Mouse (Mus musculus) natural killer cell, adult 2 months (primary cell): ENCODE measurements around the gene Susd1.

Experiments
- DNase-seq, 2 experiments: peaks; one replicate each; pipeline ENCODE4 v3.0.0; 2022; ENCODE audit warnings: low spot score in 2 of 2

The Susd1 gene

DNA sequence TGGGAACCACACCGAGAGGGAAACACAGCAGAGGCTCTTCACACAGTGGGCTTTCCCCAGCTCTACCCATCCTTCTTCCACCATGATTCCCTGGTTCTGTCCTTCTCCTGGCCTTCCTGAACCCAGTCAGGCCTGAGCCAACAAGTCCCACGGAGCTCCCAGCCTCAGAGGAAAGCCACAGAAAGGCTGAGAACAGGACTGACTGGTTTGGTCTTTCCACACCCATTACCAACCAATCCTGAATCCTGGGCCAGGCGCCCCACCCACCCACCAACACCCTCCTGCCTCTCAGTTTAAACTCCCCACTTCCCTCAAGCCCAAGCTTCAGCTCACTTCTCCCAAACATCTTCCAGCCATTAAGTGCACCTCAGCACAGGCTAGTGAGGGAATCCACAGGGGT lies 4.4 kb downstream of the Susd1 start:
- DNase-seq: no peak

DNA sequence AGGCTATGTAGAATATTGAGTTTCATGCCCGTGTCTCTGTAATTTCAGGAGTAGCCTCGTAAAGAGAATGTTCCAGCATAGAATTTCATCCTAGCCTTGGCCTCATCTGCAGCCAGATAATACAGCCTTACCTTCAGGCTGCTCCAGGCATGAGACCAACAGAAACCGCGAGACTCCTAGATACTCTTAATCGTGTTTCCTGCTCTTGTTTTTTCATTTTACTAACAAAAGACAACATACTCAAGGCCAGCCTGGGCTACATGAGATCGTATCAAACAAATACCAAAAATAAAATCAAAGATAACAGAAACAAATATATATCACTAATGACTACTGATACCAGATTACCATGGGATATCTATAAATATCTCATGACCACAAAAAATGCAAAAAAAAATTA lies 9.3 kb downstream of the Susd1 start:
- DNase-seq: no peak

DNA sequence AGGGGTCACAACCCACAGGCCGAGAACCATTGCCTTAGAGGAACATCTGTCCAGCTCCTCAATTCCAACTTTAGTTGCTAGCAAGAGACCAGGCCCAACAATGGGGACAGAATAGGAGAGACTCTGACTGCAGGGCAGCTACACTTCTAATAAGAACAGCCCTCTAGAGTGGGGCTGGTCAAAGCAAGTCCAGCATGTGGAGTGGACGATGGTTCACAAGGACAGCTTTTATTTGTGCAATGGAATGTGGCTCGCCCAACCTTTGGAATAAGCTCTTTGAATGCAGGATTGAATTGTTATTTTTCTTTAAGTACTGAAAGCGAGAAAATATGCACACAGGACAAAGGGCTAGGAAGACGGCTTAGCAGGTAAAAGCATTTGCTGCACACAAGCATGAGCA lies 12.0 kb downstream of the Susd1 start:
- DNase-seq: no peak

DNA sequence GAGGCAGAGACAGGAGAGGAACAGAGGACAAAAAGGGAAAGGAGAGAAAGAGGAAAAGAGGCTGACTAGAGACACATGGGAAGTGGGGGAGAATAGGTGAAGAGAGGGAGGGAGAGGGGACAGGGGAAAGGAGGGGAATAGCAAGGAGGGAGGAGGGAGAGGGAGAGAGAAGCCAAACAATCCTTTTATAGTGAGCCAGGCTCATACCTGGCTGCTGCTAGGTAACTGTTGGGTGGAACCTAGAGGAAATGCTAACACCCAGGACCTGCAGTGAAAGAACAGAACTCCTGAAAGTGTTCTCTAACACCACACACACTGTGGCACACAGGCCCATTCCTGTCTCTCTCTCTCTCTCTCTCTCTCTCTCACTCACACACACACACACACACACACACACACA lies 15.6 kb downstream of the Susd1 start:
- DNase-seq: no peak

DNA sequence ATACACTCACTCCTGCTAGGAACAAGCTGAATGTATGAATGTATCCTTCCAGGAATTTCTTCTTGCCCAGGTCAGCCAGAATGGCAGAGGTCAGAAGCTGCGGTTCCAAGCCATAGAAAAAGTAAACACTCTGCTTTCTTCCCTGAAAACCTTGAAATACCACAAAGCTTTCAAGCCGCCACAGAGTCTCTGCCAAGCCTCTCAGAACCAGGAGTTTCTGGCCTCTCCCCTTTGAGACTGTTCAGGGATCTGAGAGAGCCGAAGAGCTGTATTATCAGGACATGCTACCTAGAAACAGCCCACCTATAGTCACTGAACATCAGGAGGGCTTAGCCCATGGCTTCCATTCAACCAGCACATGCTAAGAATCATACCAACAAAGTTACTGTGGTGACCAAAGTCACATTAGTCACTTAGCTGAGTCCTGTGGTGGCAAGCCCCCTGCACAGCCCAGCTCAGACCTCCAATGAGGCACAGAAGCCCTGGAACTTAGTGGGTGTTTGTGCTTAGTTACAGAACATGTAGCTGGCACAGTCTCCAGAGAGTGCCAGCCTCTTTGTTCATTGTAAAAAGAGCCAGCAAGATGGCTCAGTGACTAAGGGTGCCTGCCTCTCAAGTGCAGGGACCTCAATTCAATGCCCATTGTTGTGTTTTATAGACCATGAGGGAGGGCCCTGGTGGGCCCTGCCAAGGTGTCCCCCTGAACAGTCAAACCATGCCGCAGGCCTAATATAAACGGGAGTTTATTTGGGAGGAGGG lies 16.2 kb downstream of the Susd1 start:
- DNase-seq: no peak

GRCm38 (mm10) chr4:59421369-59421746 lies 17.1 kb downstream of the Susd1 start:
- DNase-seq: no peak

GRCm38 (mm10) chr4:59420695-59421368 lies 17.6 kb downstream of the Susd1 start:
- no peak for DNase-seq

DNA sequence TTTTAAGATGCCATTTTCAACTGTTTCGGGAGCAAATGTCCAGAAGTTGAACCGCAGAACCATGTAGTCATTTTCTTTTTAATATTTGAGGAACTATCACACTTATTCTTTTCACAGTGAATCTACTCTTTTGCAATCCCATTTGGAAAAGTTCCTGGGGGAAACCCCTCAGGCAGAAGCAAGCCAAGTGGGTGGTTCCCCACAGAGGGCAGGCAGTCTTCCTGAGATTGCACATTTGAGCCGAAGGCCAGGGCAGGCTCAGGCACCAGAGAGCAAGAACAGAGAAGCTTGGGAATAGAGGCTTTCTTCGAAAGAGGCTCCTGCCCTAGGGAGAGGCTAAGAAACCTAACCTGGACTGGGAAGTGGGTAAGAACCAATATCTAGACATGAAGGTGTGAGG lies 19.2 kb downstream of the Susd1 start:
- DNase-seq: no peak

GRCm38 (mm10) chr4:59413428-59413827 lies 25.0 kb downstream of the Susd1 start:
- no peak for DNase-seq

- no peak for DNase-seq
These were observed 27.3 kb downstream of the Susd1 start for GRCm38 (mm10) chr4:59411153-59411552.

GRCm38 (mm10) chr4:59407766-59408165 lies 30.7 kb downstream of the Susd1 start:
- no peak for DNase-seq

DNA sequence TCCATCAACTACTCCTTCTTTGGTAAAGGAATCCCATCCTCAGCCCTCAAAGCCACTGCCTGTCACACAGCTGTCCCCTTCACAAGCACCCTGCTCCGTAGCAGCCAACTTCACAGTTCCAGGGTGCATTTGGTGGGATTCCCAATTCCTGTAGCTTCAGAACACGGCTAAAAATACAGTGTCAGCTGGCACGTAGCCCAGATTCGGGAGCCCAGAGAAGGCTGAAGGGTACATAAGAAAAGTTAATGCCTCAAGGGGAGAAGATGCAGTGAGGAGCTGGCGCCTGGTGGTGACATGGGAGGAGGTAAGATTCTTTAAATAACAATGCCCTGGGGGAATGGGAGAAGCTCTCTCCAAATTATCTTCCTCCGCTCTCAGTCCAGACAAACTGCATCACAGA lies 34.1 kb downstream of the Susd1 start:
- DNase-seq: no peak

GRCm38 (mm10) chr4:59400931-59401330 lies 37.5 kb downstream of the Susd1 start:
- DNase-seq: no peak

DNA sequence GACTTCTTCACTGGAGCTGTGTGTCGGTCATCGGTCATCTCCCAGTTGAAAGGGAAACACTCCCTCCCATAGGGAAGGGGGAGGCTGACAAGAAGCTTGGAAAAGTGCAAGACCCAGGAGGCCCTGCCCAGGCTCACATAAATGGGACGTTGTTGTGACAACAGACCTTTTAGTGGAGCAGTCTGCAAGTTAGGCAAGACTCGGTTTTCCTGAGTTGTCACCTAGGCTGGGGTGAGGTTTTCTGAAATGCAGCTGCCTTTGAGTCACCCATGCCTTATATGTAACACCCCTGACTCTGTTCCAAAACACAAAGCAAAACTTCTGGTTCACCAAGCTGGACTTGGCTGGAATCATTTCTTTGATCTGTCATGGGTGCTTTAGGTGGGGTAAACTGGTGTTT lies 39.1 kb downstream of the Susd1 start:
- DNase-seq: no peak

DNA sequence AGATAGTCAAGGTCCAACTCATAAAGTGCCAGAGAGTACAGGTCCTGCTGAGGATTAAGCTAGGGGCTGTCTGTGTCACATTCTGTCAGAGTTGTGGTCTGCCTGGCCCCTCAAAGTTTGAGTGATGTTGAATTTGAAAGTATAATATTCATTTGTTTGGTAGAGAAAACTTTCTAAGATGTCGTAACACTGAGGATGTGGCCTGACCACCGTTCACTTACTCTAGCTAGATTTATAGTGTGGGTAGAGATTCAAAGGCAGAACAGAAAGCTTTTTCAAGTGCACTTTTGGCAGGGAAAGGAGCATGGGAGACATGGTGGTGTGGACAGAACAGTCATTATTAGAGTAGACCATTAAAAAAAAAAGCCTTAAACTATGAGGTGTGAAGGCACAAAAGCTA lies 42.9 kb downstream of the Susd1 start:
- DNase-seq: no peak

DNA sequence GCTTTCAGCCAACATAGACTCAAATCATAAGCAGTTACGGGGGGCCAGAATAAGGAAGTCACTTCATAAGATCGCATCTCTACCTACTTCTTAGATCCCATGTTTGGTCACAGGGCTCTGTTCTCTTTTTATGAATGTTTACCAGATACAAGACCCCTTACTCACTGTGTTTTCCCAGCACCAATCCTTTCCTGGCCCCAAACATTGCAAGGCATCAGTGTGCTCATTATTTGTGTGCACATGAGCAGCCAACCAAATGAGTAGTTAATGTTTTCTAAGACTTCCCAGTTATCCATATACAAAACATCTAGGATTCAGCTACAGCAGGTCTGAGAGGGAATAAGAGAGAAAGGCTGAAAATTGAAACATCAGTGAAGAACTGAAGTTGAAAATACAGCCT lies 44.3 kb downstream of the Susd1 start:
- no peak for DNase-seq

DNA sequence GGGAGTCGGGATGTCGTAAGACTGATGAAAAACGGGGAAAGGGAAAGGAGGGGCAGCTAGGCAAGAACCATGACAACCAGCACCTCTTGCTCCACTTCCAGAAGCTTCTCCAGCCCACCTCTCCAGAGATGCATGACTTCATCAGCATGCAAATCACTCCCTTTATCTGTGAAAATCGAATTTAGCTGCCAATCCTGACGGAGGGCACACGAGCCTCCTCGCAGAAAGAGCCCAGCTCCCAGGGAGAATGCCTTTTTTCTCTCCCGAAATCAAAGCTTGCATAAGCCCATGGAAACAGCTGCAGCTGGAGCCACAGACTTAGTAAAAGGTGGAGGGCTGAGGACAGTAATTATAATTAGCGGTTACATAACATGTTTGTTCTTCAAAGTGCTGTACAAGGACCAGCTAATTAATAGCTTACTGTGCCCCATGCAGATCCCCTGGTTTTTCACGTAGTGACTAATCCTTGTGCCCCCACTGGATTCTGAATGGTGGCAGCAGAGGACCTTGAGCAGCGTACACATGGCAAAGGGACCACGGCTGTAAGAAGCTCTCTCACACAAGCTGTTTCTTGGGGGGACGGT lies 49.9 kb downstream of the Susd1 start:
- no peak for DNase-seq

- no peak for DNase-seq
These were observed 50.8 kb downstream of the Susd1 start for GRCm38 (mm10) chr4:59387387-59388210.

- DNase-seq: no peak
These were observed 53.1 kb downstream of the Susd1 start for GRCm38 (mm10) chr4:59385254-59385895.

- DNase-seq: no peak
These were observed 54.6 kb downstream of the Susd1 start for GRCm38 (mm10) chr4:59383791-59384190.

DNA sequence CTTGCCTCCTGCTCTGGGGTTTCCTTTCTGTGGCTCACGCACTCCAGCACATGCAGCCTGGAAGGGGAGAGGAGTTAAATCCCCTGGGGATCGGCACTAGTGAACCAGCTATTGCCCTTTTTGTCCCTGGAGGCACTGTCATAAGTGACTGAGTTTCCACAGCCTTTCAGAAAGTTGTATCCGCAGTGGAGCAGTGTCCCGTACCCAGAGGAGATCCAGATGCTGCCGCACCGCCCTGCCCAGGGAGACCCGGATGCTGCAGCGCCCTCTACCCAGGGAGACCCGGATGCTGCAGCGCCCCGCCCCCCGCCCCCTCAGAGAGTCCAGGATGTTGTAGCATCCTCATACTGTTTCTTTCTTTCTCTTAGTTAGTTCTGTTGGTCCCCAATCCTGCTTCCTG lies 56.3 kb downstream of the Susd1 start:
- no peak for DNase-seq
